Mouse (Mus musculus) liver, embryonic 14.5 days (tissue): ENCODE results near the gene Hsp90ab1. TPM values are rescaled to one million over a fixed set of nuclear protein-coding genes. Genes with fewer than 3 reads are reported as not detected.

Experiments used
- ATAC-seq: fragments of 200-750 bp; cut with Nextera tagmentation; 2 replicates; pipeline ENCODE4 v1.8.0; 2017; ENCODE audit warnings: moderate number of reproducible peaks, mild to moderate bottlenecking, moderate library complexity; ENCODE audit not compliant: insufficient read depth
- DNase-seq, 3 experiments: peaks; one replicate each; pipeline ENCODE4 v3.0.0-alpha.2; 2012 to 2013; ENCODE audit warnings: low read depth in 3 of 3, low spot score in 3 of 3
- H3K27ac ChIP-seq: fragments of 300-500 bp; sonication (generic); 2 replicates; pipeline ENCODE4 v1.5.1; 2014; ENCODE audit warnings: moderate library complexity, mild to moderate bottlenecking, control low read depth, inconsistent platforms
- H3K27me3 ChIP-seq: fragments of 300-500 bp; sonication (generic); 2 replicates; pipeline ENCODE4 v1.6.1; 2014; ENCODE audit warnings: mild to moderate bottlenecking, low read length, moderate library complexity; ENCODE audit not compliant: control insufficient read depth, insufficient read depth
- H3K36me3 ChIP-seq: fragments of 300-500 bp; sonication (generic); replicated peaks from 2 replicates; pipeline ENCODE4 v1.6.1; 2014; ENCODE audit warnings: low read depth; ENCODE audit not compliant: control insufficient read depth, insufficient read depth
- H3K4me1 ChIP-seq, 2 experiments: fragments of 200-500 bp in 1 of 2; fragments of 300-500 bp in 1 of 2; sonication (generic) in 1 of 2; replicated peaks; 2 replicates each; pipeline ENCODE4 v1.6.1; 2012 to 2014; ENCODE audit warnings: antibody characterized with exemption in 1 of 2, inconsistent platforms in 1 of 2, low read length in 1 of 2; ENCODE audit not compliant: control insufficient read depth in 2 of 2, insufficient read depth in 2 of 2
- H3K4me2 ChIP-seq: fragments of 300-500 bp; sonication (generic); 2 replicates; pipeline ENCODE4 v1.6.1; 2014; ENCODE audit warnings: low read depth, mild to moderate bottlenecking, control low read depth, moderate library complexity
- H3K4me3 ChIP-seq, 2 experiments: fragments of 200-500 bp in 1 of 2; fragments of 300-500 bp in 1 of 2; sonication (generic) in 1 of 2; 2 replicates each; pipeline ENCODE4 v1.5.1; 2012 to 2014; ENCODE audit warnings: low read depth in 2 of 2, low read length in 2 of 2, mild to moderate bottlenecking in 2 of 2, control low read depth in 1 of 2, inconsistent platforms in 1 of 2, moderate library complexity in 1 of 2; ENCODE audit not compliant: insufficient read depth in 1 of 2
- H3K9ac ChIP-seq: fragments of 300-500 bp; sonication (generic); replicated peaks from 2 replicates; pipeline ENCODE4 v1.6.1; 2014; ENCODE audit warnings: mild to moderate bottlenecking, control low read depth, moderate library complexity
- H3K9me3 ChIP-seq: fragments of 300-500 bp; sonication (generic); 2 replicates; pipeline ENCODE4 v1.6.1; 2016; ENCODE audit warnings: low read length, mixed read lengths; ENCODE audit not compliant: control insufficient read depth
- CTCF ChIP-seq: IDR thresholded peaks from 2 replicates; pipeline ENCODE4 v1.5.1; 2016; ENCODE audit warnings: antibody characterized with exemption, low read depth, control low read depth
- EP300 ChIP-seq: IDR thresholded peaks from 2 replicates; pipeline ENCODE4 v1.6.1; 2016; ENCODE audit warnings: antibody characterized with exemption, low read depth
- WGBS: fragments of 180-500 bp; shearing (Covaris S2); extraction: QIAGEN DNeasy Blood & Tissue Kit; methylation state at CpG from one replicate; pipeline ENCODE4 v1.1.7; 2014; ENCODE audit not compliant: insufficient replicate concordance; 5-methylcytosine and 5-hydroxymethylcytosine counted together
- polyA plus RNA-seq, 2 experiments: library from polyadenylated mRNA; depleted of rRNA in 1 of 2; stranded (reverse) in 1 of 2; unstranded in 1 of 2; fragments of >200 nt; fragmentation: Nextera tagmentation in 1 of 2; extraction: Ambion mirVana in 1 of 2; gene quantifications; 2 replicates each; pipeline versions ENCODE4 v1.2.1 to v1.2.3; 2012 to 2014

Gene Hsp90ab1
- polyA plus RNA-seq, 2 experiments = 369 to 531 TPM

DNA sequence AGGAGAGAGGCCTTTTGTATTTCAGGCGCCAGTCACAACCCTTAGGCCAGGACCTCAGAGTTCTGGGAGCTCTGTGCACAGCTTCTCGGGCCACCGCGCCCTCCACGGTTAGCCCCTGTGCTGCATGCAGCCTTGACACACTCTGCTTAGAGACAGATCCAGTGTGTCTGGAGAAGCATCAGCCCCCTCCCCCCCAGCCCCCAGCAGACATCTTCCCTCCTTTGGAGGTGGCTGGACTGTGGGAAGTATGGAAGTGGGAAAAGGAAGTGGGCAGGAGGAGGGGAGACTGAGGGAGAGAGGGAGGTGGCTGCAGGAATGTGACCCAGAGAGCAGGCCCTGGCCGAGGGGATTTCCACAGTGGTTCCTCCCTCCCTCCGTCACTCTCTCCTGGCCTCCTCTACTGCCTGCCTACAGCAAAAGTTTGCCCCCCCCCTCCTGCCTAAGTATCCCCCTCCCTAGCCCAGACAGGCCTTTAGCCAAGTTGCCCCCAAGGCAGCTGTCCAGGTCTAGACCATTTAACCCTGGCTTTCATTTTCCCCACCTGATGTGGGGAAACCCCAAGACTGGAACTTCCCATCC, 15.7 kb downstream of the Hsp90ab1 start:
- Histone ChIP-seq H3K27me3 (peaks cover 15% of the 10 kb centered on the region), H3K36me3 (no peaks in the 10 kb centered on the region), H3K9me3 (no peaks in the 10 kb centered on the region), H3K4me3 (no peak overlapping the region), H3K9ac (no peak overlapping the region), H3K4me1 (peaks cover 0 to 11% of the 10 kb centered on the region in 2 experiments; a peak in 3 of 4 replicates), H3K4me2 (peak overlapping the region; percentile 87; the same call in 1 of the 2 replicates), H3K27ac (no peak overlapping the region)
- 52% methylated on average over 7 of the region's 7 CpGs for WGBS
- no peak for TF ChIP-seq EP300
- TF ChIP-seq CTCF = no peak
- DNase-seq = no peak
- no peak for ATAC-seq

GRCm38 (mm10) chr17:45556514-45557245, 16.4 kb downstream of the Hsp90ab1 start:
- DNase-seq (no peak), ATAC-seq (no peak)
- WGBS = 34% methylated on average over 3 of the region's 3 CpGs
- Histone ChIP-seq H3K27ac (no peak overlapping the region), H3K4me2 (peak overlapping the region; percentile 87), H3K27me3 (peaks cover 17% of the 10 kb centered on the region), H3K9ac (no peak overlapping the region), H3K36me3 (no peaks in the 10 kb centered on the region), H3K9me3 (no peaks in the 10 kb centered on the region), H3K4me3 (peak overlapping the region; percentile 62 to 68; a peak in 3 of 4 replicates), H3K4me1 (peaks cover 0 to 13% of the 10 kb centered on the region in 2 experiments; a peak in 3 of 4 replicates)
- TF ChIP-seq EP300 (no peak), CTCF (no peak)

DNA sequence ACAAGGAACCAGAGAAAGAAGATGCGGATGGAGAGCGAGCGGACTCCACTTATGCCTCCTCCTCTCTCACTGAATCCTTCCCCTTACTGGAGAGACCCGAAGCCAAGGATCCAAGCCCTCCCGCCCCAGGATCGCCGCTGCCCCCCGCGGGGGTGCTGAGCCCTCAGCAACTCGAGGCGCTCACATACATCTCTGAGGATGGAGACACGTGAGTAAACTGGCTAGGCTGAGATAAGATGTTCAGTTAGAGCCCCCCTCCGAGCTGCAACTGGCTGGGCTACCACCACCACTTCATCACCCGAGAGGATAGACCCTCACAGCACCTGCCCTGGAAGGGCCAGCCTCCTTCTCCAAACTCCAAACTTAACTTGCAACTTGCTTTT, 17.0 kb downstream of the Hsp90ab1 start:
- Histone ChIP-seq H3K9me3 (no peaks in the 10 kb centered on the region), H3K27ac (no peak overlapping the region), H3K9ac (peak overlapping the region; percentile 54), H3K4me1 (peaks cover 0 to 13% of the 10 kb centered on the region in 2 experiments; a peak in 3 of 4 replicates), H3K36me3 (no peaks in the 10 kb centered on the region), H3K27me3 (peaks cover 21% of the 10 kb centered on the region), H3K4me3 (peak overlapping the region; percentile 62 to 68), H3K4me2 (peak overlapping the region; percentile 87)
- 1% methylated on average over 14 of the region's 14 CpGs for WGBS
- ATAC-seq (no peak), DNase-seq (no peak)
- TF ChIP-seq EP300 (no peak), CTCF (no peak)

DNA sequence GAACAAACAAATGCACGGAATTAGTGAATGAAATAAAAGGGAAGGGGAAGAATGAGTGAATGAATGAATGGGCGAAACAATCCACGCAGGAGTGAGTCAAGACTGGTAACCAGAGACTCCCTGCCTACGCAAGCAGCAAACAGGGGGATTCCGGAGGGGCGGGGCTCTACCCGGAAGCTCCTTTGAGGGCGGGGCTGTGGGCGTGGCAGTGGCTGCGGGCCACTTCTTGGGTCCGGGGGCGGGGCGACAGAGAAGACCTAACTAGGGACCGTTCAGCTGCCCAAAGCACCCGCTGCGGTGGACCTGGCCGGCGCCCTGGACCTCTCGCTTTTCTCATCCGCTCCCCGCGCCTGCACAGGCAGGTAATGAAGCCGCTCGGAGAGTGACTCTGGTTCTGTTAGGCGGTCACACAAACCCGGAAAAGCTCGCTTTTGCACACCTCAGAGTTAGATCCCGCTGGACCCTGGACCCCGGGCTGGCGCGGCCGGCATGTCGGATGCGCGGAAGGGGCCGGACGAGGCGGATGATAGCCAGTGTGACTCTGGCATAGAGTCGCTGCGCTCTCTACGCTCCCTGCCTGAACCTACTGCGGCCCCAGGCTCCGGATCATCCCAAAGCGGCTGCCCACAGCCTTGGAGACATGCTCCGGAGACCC, 17.5 kb downstream of the Hsp90ab1 start, which contains the start of gene Nfkbie:
Nfkbie (plus strand) TSS at position 252 of the 655 bp plus-strand sequence.
- no peaks in the 10 kb centered on the region for H3K36me3 ChIP-seq
- TF ChIP-seq EP300 (no peak), CTCF (no peak)
- peak within 1 kb of the TSS; percentile 62 to 68 for H3K4me3 ChIP-seq
- WGBS = under 1% methylated on average over 38 of the region's 45 CpGs
- no peaks in the 10 kb centered on the region for H3K9me3 ChIP-seq
- peak within 1 kb of the TSS; percentile 54 for H3K9ac ChIP-seq
- peaks cover 0 to 13% of the 10 kb centered on the region in 2 experiments; a peak in 3 of 4 replicates for H3K4me1 ChIP-seq
- DNase-seq = peak; percentile 75 to 84 (median 77)
- peaks cover 26% of the 10 kb centered on the region for H3K27me3 ChIP-seq
- peak; percentile 65 for ATAC-seq
- no peak within 1 kb of the TSS for H3K27ac ChIP-seq
- H3K4me2 ChIP-seq = peak within 1 kb of the TSS; percentile 87

DNA sequence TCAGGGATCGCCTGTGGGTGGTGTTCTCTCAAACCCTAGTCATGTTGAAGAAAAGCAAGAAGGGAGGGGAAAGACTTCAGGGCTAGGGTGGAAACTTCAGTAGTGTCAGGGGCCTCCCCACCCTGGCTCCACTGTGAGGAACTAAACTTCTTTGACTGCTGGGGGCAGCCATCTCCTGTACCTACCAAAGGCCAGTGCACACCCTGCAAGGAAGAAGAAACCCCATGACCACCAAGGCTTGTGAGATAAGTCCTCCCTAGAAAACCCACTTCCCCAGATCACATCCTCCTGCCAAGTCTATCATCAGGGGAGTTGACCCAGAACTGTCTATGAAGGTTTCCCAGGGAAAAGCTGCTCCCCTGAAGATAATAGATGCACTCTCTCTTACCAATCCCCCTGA, 18.7 kb downstream of the Hsp90ab1 start:
- no peaks in the 10 kb centered on the region for H3K36me3 ChIP-seq
- peaks cover 0 to 13% of the 10 kb centered on the region in 2 experiments; a peak in 3 of 4 replicates for H3K4me1 ChIP-seq
- H3K27ac ChIP-seq = no peak overlapping the region
- WGBS = 20% methylated on average over 1 of the region's 1 CpGs
- H3K4me2 ChIP-seq = no peak overlapping the region
- no peak for TF ChIP-seq EP300
- no peak overlapping the region for H3K4me3 ChIP-seq
- H3K9me3 ChIP-seq = no peaks in the 10 kb centered on the region
- peaks cover 37% of the 10 kb centered on the region for H3K27me3 ChIP-seq
- no peak overlapping the region for H3K9ac ChIP-seq
- DNase-seq (no peak), ATAC-seq (no peak)
